Mouse (Mus musculus): ENCODE data around the gene Ak9. TPM values are rescaled to one million over a fixed set of nuclear protein-coding genes. Genes with fewer than 3 reads are reported as not detected.
A peak's percentile ranks its signal among the peaks of the same experiment; 100 is the strongest.

Ak9 gene
- polyA plus RNA-seq, 1 experiment from 2014 or later: 0.14 TPM

GRCm38 (mm10) chr10:41288074-41288473, 15.7 kb upstream of the Ak9 start:
- peaks cover 19% of the 10 kb centered on the region for H3K4me1 ChIP-seq (replicated peaks)
- H3K4me2 ChIP-seq: no peak overlapping the region
- peaks cover 21% of the 10 kb centered on the region for H3K36me3 ChIP-seq
- no peak overlapping the region for H3K9ac ChIP-seq
- ATAC-seq (ENCODE audit: insufficient number of reproducible peaks, low FRiP score): no peak
- H3K27me3 ChIP-seq (replicated peaks): no peaks in the 10 kb centered on the region
- H3K27ac ChIP-seq (ENCODE audit: poor library complexity, severe bottlenecking): no peak overlapping the region
- 76% methylated on average over 1 of the region's 1 CpGs for WGBS
- H3K4me3 ChIP-seq: no peak overlapping the region
- no peaks in the 10 kb centered on the region for H3K9me3 ChIP-seq (replicated peaks)

DNA sequence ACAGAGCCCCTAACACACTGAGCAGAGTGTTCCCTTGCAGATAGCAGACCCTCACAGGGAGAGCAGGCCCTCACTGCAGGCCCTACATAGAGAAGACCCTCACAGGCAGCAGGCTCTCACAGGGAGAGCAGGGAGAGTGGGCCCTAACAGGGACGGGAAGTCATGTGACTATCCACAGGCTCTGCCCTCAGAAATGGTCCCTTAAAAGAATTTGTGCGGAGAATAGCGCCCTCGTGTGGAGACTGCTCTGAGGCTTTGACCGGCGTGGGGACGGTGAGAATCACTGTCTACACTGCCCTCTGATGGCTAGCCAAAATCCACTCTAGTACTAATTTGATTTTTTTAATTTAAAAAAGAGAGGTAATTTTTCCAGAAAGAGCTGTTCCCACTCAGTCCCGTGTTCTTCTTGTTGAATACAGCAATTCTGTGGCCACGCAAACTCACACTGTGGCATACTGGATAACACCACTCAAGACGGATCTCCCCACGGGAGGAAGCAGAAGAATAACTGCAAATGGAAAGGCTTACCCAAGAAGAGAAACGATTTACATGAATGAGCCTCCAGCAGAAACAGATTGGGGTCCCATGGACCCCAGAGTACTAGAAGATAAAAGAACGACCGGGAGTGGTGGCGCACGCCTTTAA, 14.9 kb upstream of the Ak9 start:
- no peak overlapping the region; the same call in 1 of the 2 replicates for H3K9ac ChIP-seq

GRCm38 (mm10) chr10:41291021-41291420, 12.8 kb upstream of the Ak9 start:
- no peak for ATAC-seq (ENCODE audit: insufficient number of reproducible peaks, low FRiP score)
- Histone ChIP-seq H3K27me3 (replicated peaks) (no peaks in the 10 kb centered on the region), H3K27ac (ENCODE audit: poor library complexity, severe bottlenecking) (no peak overlapping the region), H3K36me3 (no peaks in the 10 kb centered on the region), H3K9ac (no peak overlapping the region), H3K4me1 (replicated peaks) (peaks cover 43% of the 10 kb centered on the region), H3K9me3 (replicated peaks) (no peaks in the 10 kb centered on the region), H3K4me2 (no peak overlapping the region), H3K4me3 (no peak overlapping the region)
- 80% methylated on average over 2 of the region's 2 CpGs for WGBS

More for the DNA sequence above, 14.9 kb upstream of the Ak9 start:
- Histone ChIP-seq H3K4me1 (replicated peaks) (peaks cover 27% of the 10 kb centered on the region), H3K27me3 (replicated peaks) (no peaks in the 10 kb centered on the region), H3K4me3 (no peak overlapping the region), H3K4me2 (peak overlapping the region; percentile 38), H3K27ac (ENCODE audit: poor library complexity, severe bottlenecking) (no peak overlapping the region), H3K36me3 (peaks cover 13% of the 10 kb centered on the region), H3K9me3 (replicated peaks) (no peaks in the 10 kb centered on the region)
- peak; percentile 65 for ATAC-seq (ENCODE audit: insufficient number of reproducible peaks, low FRiP score)
- 40% methylated on average over 16 of the region's 16 CpGs for WGBS

DNA sequence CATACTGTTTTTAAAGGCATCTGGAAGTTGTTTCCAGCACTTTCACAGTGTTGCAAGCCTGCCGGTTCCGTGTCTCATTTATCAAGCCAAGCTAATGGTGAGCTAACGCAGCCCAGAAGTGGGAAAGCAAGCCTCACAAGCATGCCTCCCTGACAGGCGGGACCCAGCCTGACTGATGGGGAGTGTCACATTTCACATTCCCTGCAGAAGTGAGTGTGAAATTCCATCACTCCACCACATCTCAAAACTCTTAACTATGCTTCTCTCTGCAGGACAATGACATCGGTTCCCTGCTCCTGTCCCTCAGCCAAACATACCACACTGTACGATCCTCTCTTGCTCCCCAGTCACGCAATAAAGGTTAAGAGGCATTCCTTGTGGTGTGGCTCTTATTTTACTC, 10.8 kb upstream of the Ak9 start:
- peak overlapping the region; percentile 14; the same call in 1 of the 2 replicates for H3K4me3 ChIP-seq
- H3K27ac ChIP-seq (ENCODE audit: poor library complexity, severe bottlenecking): peak overlapping the region; percentile 94
- no peaks in the 10 kb centered on the region for H3K9me3 ChIP-seq (replicated peaks)
- H3K9ac ChIP-seq: 0 out of 2 replicates have a peak overlapping the region, but pooled peaks have one; percentile 45
- H3K36me3 ChIP-seq: no peaks in the 10 kb centered on the region
- H3K27me3 ChIP-seq (replicated peaks): no peaks in the 10 kb centered on the region
- H3K4me1 ChIP-seq (replicated peaks): peaks cover 51% of the 10 kb centered on the region
- WGBS: 3% methylated on average over 7 of the region's 7 CpGs
- ATAC-seq (ENCODE audit: insufficient number of reproducible peaks, low FRiP score): peak; percentile 78
- peak overlapping the region; percentile 52 for H3K4me2 ChIP-seq

- peak overlapping the region; percentile 35 for H3K4me2 ChIP-seq
- peak overlapping the region; percentile 94 for H3K27ac ChIP-seq (ENCODE audit: poor library complexity, severe bottlenecking)
- H3K36me3 ChIP-seq: no peaks in the 10 kb centered on the region
- ATAC-seq (ENCODE audit: insufficient number of reproducible peaks, low FRiP score): no peak
- 0 out of 2 replicates have a peak overlapping the region, but pooled peaks have one; percentile 35 for H3K9ac ChIP-seq
- H3K4me3 ChIP-seq: no peak overlapping the region
- no peaks in the 10 kb centered on the region for H3K9me3 ChIP-seq (replicated peaks)
- peaks cover 45% of the 10 kb centered on the region for H3K4me1 ChIP-seq (replicated peaks)
- no peaks in the 10 kb centered on the region for H3K27me3 ChIP-seq (replicated peaks)
- WGBS: 41% methylated on average over 11 of the region's 11 CpGs
These were observed 9.0 kb upstream of the Ak9 start for GRCm38 (mm10) chr10:41294734-41295133.

- Histone ChIP-seq H3K4me2 (peak overlapping the region; percentile 35), H3K9me3 (replicated peaks) (no peaks in the 10 kb centered on the region), H3K4me1 (replicated peaks) (peaks cover 49% of the 10 kb centered on the region), H3K27me3 (replicated peaks) (no peaks in the 10 kb centered on the region), H3K4me3 (no peak overlapping the region), H3K27ac (ENCODE audit: poor library complexity, severe bottlenecking) (peak overlapping the region; percentile 25; the same call in 1 of the 2 replicates), H3K36me3 (no peaks in the 10 kb centered on the region), H3K9ac (no peak overlapping the region)
- no peak for ATAC-seq (ENCODE audit: insufficient number of reproducible peaks, low FRiP score)
- WGBS: 38% methylated on average over 7 of the region's 7 CpGs
These were observed 8.6 kb upstream of the Ak9 start for GRCm38 (mm10) chr10:41295145-41295544.

DNA sequence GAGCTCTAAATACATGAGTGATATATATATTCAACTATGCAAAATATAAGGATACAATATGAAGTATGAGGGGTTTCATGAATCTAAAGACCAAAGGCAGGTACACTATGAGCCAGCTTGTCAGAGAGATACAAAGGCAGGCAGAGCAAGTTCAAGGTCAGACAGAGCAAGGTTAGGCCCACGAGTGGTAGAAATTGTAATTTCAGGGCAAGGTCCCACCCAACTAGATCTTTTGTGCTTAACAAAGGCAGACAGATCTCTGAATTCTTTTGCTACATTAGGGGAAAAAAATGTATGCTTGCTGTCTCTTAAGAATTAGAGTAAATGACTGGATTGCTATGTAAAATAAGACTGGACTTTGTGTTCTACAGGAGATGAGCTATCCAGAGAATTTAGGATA, 3.6 kb upstream of the Ak9 start:
- no peak overlapping the region for H3K4me2 ChIP-seq
- H3K4me3 ChIP-seq: no peak overlapping the region
- H3K4me1 ChIP-seq (replicated peaks): peaks cover 27% of the 10 kb centered on the region
- no peak overlapping the region for H3K27ac ChIP-seq (ENCODE audit: poor library complexity, severe bottlenecking)
- no peak overlapping the region for H3K9ac ChIP-seq
- 28% methylated on average over 1 of the region's 1 CpGs for WGBS
- no peaks in the 10 kb centered on the region for H3K27me3 ChIP-seq (replicated peaks)
- ATAC-seq (ENCODE audit: insufficient number of reproducible peaks, low FRiP score): no peak
- no peaks in the 10 kb centered on the region for H3K9me3 ChIP-seq (replicated peaks)
- H3K36me3 ChIP-seq: no peaks in the 10 kb centered on the region

- H3K9ac ChIP-seq: peak within 1 kb of the TSS; percentile 88
- H3K4me3 ChIP-seq: peak within 1 kb of the TSS; percentile 98
- no peaks in the 10 kb centered on the region for H3K36me3 ChIP-seq
- H3K4me2 ChIP-seq: peak within 1 kb of the TSS; percentile 86
- peaks cover 17% of the 10 kb centered on the region for H3K4me1 ChIP-seq (replicated peaks)
- ATAC-seq (ENCODE audit: insufficient number of reproducible peaks, low FRiP score): peak; percentile 94
- H3K27ac ChIP-seq (ENCODE audit: poor library complexity, severe bottlenecking): peak within 1 kb of the TSS; percentile 83
- WGBS: under 1% methylated on average over 38 of the region's 38 CpGs
- no peaks in the 10 kb centered on the region for H3K9me3 ChIP-seq (replicated peaks)
- H3K27me3 ChIP-seq (replicated peaks): no peaks in the 10 kb centered on the region
These were observed 920 bp upstream of the Ak9 start, which contains the start of gene Fig4 for GRCm38 (mm10) chr10:41302689-41303431. Gene Fig4, minus strand, starts transcription at chr10:41303260.

- ATAC-seq (ENCODE audit: insufficient number of reproducible peaks, low FRiP score): no peak
- Histone ChIP-seq H3K9ac (no peak overlapping the region), H3K4me2 (no peak overlapping the region), H3K27me3 (replicated peaks) (no peaks in the 10 kb centered on the region), H3K9me3 (replicated peaks) (no peaks in the 10 kb centered on the region), H3K36me3 (no peaks in the 10 kb centered on the region), H3K4me1 (replicated peaks) (peaks cover 12% of the 10 kb centered on the region), H3K4me3 (no peak overlapping the region), H3K27ac (ENCODE audit: poor library complexity, severe bottlenecking) (no peak overlapping the region)
- 64% methylated on average over 9 of the region's 9 CpGs for WGBS
These were observed 1.2 kb downstream of the Ak9 start for GRCm38 (mm10) chr10:41304961-41305455.

DNA sequence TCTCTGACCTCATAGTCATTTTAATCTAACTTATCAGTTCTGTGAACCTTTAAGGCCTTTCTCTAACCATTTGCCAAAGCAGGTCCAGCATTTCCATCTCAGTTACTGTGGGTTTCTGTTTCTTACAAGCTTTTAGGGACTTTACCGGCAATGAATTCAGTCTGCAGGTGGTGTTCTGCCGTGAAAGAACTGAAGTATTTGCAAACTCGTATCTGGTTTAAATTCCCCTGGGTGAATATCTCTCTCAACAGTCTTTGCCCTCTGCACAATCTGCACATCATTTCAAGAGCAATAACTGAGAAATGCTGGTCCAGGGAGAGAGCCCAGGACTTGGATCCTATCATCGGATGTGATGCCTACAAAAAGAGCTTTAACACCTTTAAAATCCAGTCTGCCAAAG, 4.4 kb downstream of the Ak9 start:
- H3K9ac ChIP-seq: no peak overlapping the region
- no peak for ATAC-seq (ENCODE audit: insufficient number of reproducible peaks, low FRiP score)
- no peak overlapping the region for H3K4me2 ChIP-seq
- no peak overlapping the region for H3K27ac ChIP-seq (ENCODE audit: poor library complexity, severe bottlenecking)
- no peak overlapping the region for H3K4me3 ChIP-seq
- 79% methylated on average over 4 of the region's 4 CpGs for WGBS
- no peaks in the 10 kb centered on the region for H3K27me3 ChIP-seq (replicated peaks)
- H3K36me3 ChIP-seq: no peaks in the 10 kb centered on the region
- no peaks in the 10 kb centered on the region for H3K9me3 ChIP-seq (replicated peaks)
- no peaks in the 10 kb centered on the region for H3K4me1 ChIP-seq (replicated peaks)

DNA sequence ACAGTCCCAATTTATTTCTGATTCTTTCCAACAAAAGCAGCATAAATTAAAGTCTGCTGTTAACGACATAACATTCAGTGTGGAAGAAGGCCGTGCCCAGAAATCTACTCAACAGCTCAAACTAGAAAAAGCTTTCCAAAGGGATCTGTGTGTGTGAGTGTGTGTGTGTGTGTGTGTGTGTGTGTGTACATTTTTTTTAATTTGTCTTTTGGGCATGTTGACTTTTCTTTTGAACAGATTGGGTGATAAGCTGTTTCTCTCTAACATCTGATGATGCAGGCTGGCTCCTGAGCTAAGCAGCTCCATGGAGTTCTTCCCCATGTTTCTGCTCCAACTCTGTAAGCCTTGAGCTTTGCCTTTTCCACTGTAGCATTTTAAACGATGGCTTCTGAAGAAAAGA, 12.1 kb downstream of the Ak9 start:
- H3K27ac ChIP-seq (ENCODE audit: poor library complexity, severe bottlenecking): no peak overlapping the region
- ATAC-seq (ENCODE audit: insufficient number of reproducible peaks, low FRiP score): no peak
- 85% methylated on average over 3 of the region's 3 CpGs for WGBS
- no peaks in the 10 kb centered on the region for H3K27me3 ChIP-seq (replicated peaks)
- no peaks in the 10 kb centered on the region for H3K36me3 ChIP-seq
- 0 out of 2 replicates have a peak, but pooled peaks cover 2% of the 10 kb centered on the region for H3K9me3 ChIP-seq (replicated peaks)
- no peak overlapping the region for H3K4me2 ChIP-seq
- H3K9ac ChIP-seq: no peak overlapping the region
- H3K4me1 ChIP-seq (replicated peaks): no peaks in the 10 kb centered on the region
- H3K4me3 ChIP-seq: no peak overlapping the region
